Comparison of ENCODE assay signal across 8 mouse cellular contexts in genomic region chr8:70696946-70697345, GRCm38 (mm10). TPM values are rescaled to one million over a fixed set of nuclear protein-coding genes. Genes with fewer than 3 reads are reported as not detected.
DNase-seq lines count a peak whose midpoint lies in the region; ATAC-seq and TF ChIP-seq lines count a peak whose summit lies in the region.

No protein-coding gene starts in this region.

- no peak for TF ChIP-seq POLR2A in liver, adult 2 months (IDR thresholded peaks at IDR 0.05; ENCODE audit: extremely low read depth, insufficient read depth, low read length)
- no peak for TF ChIP-seq POLR2A in myocyte (IDR thresholded peaks at IDR 0.05; ENCODE audit: insufficient read length, low read depth)

- no peak for ATAC-seq in embryonic facial prominence, embryonic 14.5 days (ENCODE audit: low read depth)
- ATAC-seq in hindbrain, embryonic 16.5 days, result no peak

- H3K27ac ChIP-seq in liver, adult 2 months (replicated peaks; ENCODE audit: insufficient read depth, low read depth, low read length), result peak overlapping the region; percentile 66
- peak overlapping the region; percentile 99 for H3K27ac ChIP-seq in embryonic facial prominence, embryonic 14.5 days (replicated peaks; ENCODE audit: low read depth, low read length)
- H3K27ac ChIP-seq in hindbrain, embryonic 16.5 days (ENCODE audit: low read depth, low read length), result peak overlapping the region; percentile 65

- peak overlapping the region; percentile 56 for H3K4me2 ChIP-seq in embryonic facial prominence, embryonic 14.5 days (ENCODE audit: low read depth, low read length)
- H3K4me2 ChIP-seq in hindbrain, embryonic 16.5 days (ENCODE audit: low read length), result peak overlapping the region; percentile 67
- H3K4me2 ChIP-seq in myocyte (ENCODE audit: low read depth), result peak overlapping the region; percentile 6

- no peak for DNase-seq in liver, adult 2 months (ENCODE audit: extremely low read depth, low read depth, low spot score)
- no peak for DNase-seq in liver
- no peak for DNase-seq in embryonic facial prominence, embryonic 14.5 days (ENCODE audit: low spot score)
- DNase-seq in spleen, postnatal 36 days (ENCODE audit: low spot score in 2 of 2), result no peak
- DNase-seq in layer of hippocampus, adult 11-12 months (ENCODE audit: low spot score), result no peak
- DNase-seq in adrenal gland, adult 8-10 months, result no peak

- H3K9ac ChIP-seq in liver, adult 2 months (ENCODE audit: low read depth, low read length), result peak overlapping the region; percentile 80; the same call in 1 of the 2 replicates
- peak overlapping the region; percentile 63 for H3K9ac ChIP-seq in embryonic facial prominence, embryonic 14.5 days (ENCODE audit: low read depth, low read length)
- peak overlapping the region; percentile 68 for H3K9ac ChIP-seq in hindbrain, embryonic 16.5 days (ENCODE audit: low read depth, low read length)

- no peak for TF ChIP-seq CTCF in liver, adult 2 months (IDR thresholded peaks at IDR 0.05; ENCODE audit: low read depth, low read length)

- H3K27me3 ChIP-seq in liver, adult 2 months (ENCODE audit: control insufficient read depth, insufficient read depth, low read length), result no peaks in the 10 kb centered on the region
- no peaks in the 10 kb centered on the region for H3K27me3 ChIP-seq in embryonic facial prominence, embryonic 14.5 days (replicated peaks; ENCODE audit: control insufficient read depth, insufficient read depth, low read length)
- no peaks in the 10 kb centered on the region for H3K27me3 ChIP-seq in hindbrain, embryonic 16.5 days (replicated peaks; ENCODE audit: control insufficient read depth, insufficient read depth, low read length)
- no peaks in the 10 kb centered on the region for H3K27me3 ChIP-seq in myocyte (ENCODE audit: control insufficient read depth, insufficient read depth, insufficient read length)

- H3K79me2 ChIP-seq in liver, adult 2 months (ENCODE audit: control insufficient read depth, insufficient read depth, low read length), result peaks cover 9% of the 10 kb centered on the region; the same call in 1 of the 2 replicates
- H3K79me2 ChIP-seq in myocyte (ENCODE audit: control insufficient read depth, insufficient read depth), result peaks cover 20% of the 10 kb centered on the region

- no peak overlapping the region for H3K4me3 ChIP-seq in liver, adult 2 months (ENCODE audit: insufficient read depth, low read depth, low read length)
- peak overlapping the region; percentile 23 for H3K4me3 ChIP-seq in embryonic facial prominence, embryonic 14.5 days (ENCODE audit: low read depth, low read length)
- H3K4me3 ChIP-seq in hindbrain, embryonic 16.5 days (ENCODE audit: low read length), result peak overlapping the region; percentile 32; the same call in 1 of the 2 replicates
- H3K4me3 ChIP-seq in myocyte, result no peak overlapping the region

- peaks cover 16% of the 10 kb centered on the region for H3K4me1 ChIP-seq in liver, adult 2 months (ENCODE audit: control insufficient read depth, insufficient read depth, low read length)
- peaks cover 46% of the 10 kb centered on the region for H3K4me1 ChIP-seq in embryonic facial prominence, embryonic 14.5 days (ENCODE audit: control insufficient read depth, insufficient read depth, low read length)
- H3K4me1 ChIP-seq in hindbrain, embryonic 16.5 days (ENCODE audit: control insufficient read depth, insufficient read depth, low read depth, low read length), result peaks cover 33% of the 10 kb centered on the region

- no peak overlapping the region for H3ac ChIP-seq in myocyte (ENCODE audit: control insufficient read depth, insufficient read length)

- H3K36me3 ChIP-seq in liver, adult 2 months (ENCODE audit: control insufficient read depth, insufficient read depth, low read length), result no peaks in the 10 kb centered on the region
- no peaks in the 10 kb centered on the region for H3K36me3 ChIP-seq in embryonic facial prominence, embryonic 14.5 days (ENCODE audit: control insufficient read depth, insufficient read depth, low read length)
- H3K36me3 ChIP-seq in hindbrain, embryonic 16.5 days (ENCODE audit: control insufficient read depth, insufficient read depth, low read length), result no peaks in the 10 kb centered on the region
- no peaks in the 10 kb centered on the region for H3K36me3 ChIP-seq in myocyte (ENCODE audit: control insufficient read depth, insufficient read depth)

- H3K9me3 ChIP-seq in embryonic facial prominence, embryonic 14.5 days (ENCODE audit: control insufficient read depth, low read length), result no peaks in the 10 kb centered on the region
- H3K9me3 ChIP-seq in hindbrain, embryonic 16.5 days (ENCODE audit: control insufficient read depth, low read length), result no peaks in the 10 kb centered on the region

- 79% methylated on average over 4 of the region's 4 CpGs for WGBS in liver, adult 2 months
- 21% methylated on average over 3 of the region's 4 CpGs for WGBS in embryonic facial prominence, embryonic 14.5 days
- WGBS in hindbrain, embryonic 16.5 days, result 31% methylated on average over 4 of the region's 4 CpGs

TF ChIP-seq in myocyte, 11 proteins besides CTCF, POLR2A, EP300 and RAD21:
- no peak for TF ChIP-seq POLR2AphosphoS2 (IDR thresholded peaks at IDR 0.05; ENCODE audit: insufficient read length, low read depth)
- TF ChIP-seq REST (IDR thresholded peaks at IDR 0.05; ENCODE audit: insufficient read depth, insufficient read length), result no peak
- TF ChIP-seq TCF12 (IDR thresholded peaks at IDR 0.05; ENCODE audit: insufficient read depth, poor library complexity, severe bottlenecking), result no peak
- no peak for TF ChIP-seq E2F4 (IDR thresholded peaks at IDR 0.05; ENCODE audit: insufficient read depth)
- TF ChIP-seq MAX (IDR thresholded peaks at IDR 0.05; ENCODE audit: low read depth), result no peak
- no peak for TF ChIP-seq CEBPB (IDR thresholded peaks at IDR 0.05; ENCODE audit: insufficient read depth, poor library complexity, severe bottlenecking)
- no peak for TF ChIP-seq TCF3 (IDR thresholded peaks at IDR 0.05; ENCODE audit: insufficient read length, low read depth)
- no peak for TF ChIP-seq SRF (IDR thresholded peaks at IDR 0.05; ENCODE audit: control insufficient read depth, insufficient read length, low read depth)
- no peak for TF ChIP-seq MYOD1 (IDR thresholded peaks at IDR 0.05; ENCODE audit: control insufficient read depth in 1 of 3, insufficient read length in 2 of 3, low read depth in 2 of 3)
- no peak for TF ChIP-seq MYOG (IDR thresholded peaks at IDR 0.05; ENCODE audit: control insufficient read depth in 1 of 3, insufficient read depth in 1 of 3, insufficient read length in 2 of 3, low read depth in 2 of 3)
- no peak for TF ChIP-seq USF1 (IDR thresholded peaks at IDR 0.05; ENCODE audit: low read depth)

RNA-seq across cellular contexts. Expression of gene Jund, which starts 1.8 kb away (rescaled TPM):
- 26.6 and 36.6 TPM in 2 replicates for total RNA-seq in liver, adult 2 months (2014; rRNA removed)
- polyA plus RNA-seq in liver, adult 2 months (2012; rRNA removed), result 111 and 120 TPM in 2 replicates
- 103 and 121 TPM in 2 replicates for polyA plus RNA-seq in embryonic facial prominence, embryonic 14.5 days (2014; fragmentation: Nextera tagmentation; extraction: Ambion mirVana)
- 60.0 and 69.0 TPM in 2 replicates for polyA plus RNA-seq in hindbrain, embryonic 16.5 days (2015; fragmentation: Nextera tagmentation; extraction: Ambion mirVana)
- 246 TPM for polyA plus RNA-seq in myocyte (2012; fragmentation: generic; extraction: Trizol)
- total RNA-seq in adrenal gland, adult 8-10 months (2022), result 100 to 1,000 TPM; 187 to 329 (median 253) TPM

RNA-seq across cellular contexts. Expression of gene Iqcn, which starts 6.3 kb away (rescaled TPM):
- not detected in 2 replicates for total RNA-seq in liver, adult 2 months (2014; rRNA removed)
- not detected in 2 replicates for polyA plus RNA-seq in liver, adult 2 months (2012; rRNA removed)
- not detected in 2 replicates for polyA plus RNA-seq in embryonic facial prominence, embryonic 14.5 days (2014; fragmentation: Nextera tagmentation; extraction: Ambion mirVana)
- polyA plus RNA-seq in hindbrain, embryonic 16.5 days (2015; fragmentation: Nextera tagmentation; extraction: Ambion mirVana), result 0.10 TPM in 1 of 2 replicates, not detected in the other
- 0.02 TPM for polyA plus RNA-seq in myocyte (2012; fragmentation: generic; extraction: Trizol)
- under 1 TPM in 3 of 4 experiments, not detected in 1; 0.07 to 0.09 (median 0.08) TPM for total RNA-seq in adrenal gland, adult 8-10 months (2022)

RNA-seq across cellular contexts. Expression of gene Gm3336, which starts 21.4 kb away (rescaled TPM):
- total RNA-seq in liver, adult 2 months (2014; rRNA removed), result 0.28 and 0.54 TPM in 2 replicates
- 0.11 and 1.0 TPM in 2 replicates for polyA plus RNA-seq in liver, adult 2 months (2012; rRNA removed)
- polyA plus RNA-seq in embryonic facial prominence, embryonic 14.5 days (2014; fragmentation: Nextera tagmentation; extraction: Ambion mirVana), result not detected in 2 replicates
- 0.19 TPM in 1 of 2 replicates, not detected in the other for polyA plus RNA-seq in hindbrain, embryonic 16.5 days (2015; fragmentation: Nextera tagmentation; extraction: Ambion mirVana)
- 0.23 TPM for polyA plus RNA-seq in myocyte (2012; fragmentation: generic; extraction: Trizol)
- total RNA-seq in adrenal gland, adult 8-10 months (2022), result not detected

RNA-seq across cellular contexts. Expression of gene Lsm4, which starts 23.9 kb away (rescaled TPM):
- total RNA-seq in liver, adult 2 months (2014; rRNA removed), result 30.8 and 35.4 TPM in 2 replicates
- polyA plus RNA-seq in liver, adult 2 months (2012; rRNA removed), result 35.4 and 51.8 TPM in 2 replicates
- 199 and 223 TPM in 2 replicates for polyA plus RNA-seq in embryonic facial prominence, embryonic 14.5 days (2014; fragmentation: Nextera tagmentation; extraction: Ambion mirVana)
- polyA plus RNA-seq in hindbrain, embryonic 16.5 days (2015; fragmentation: Nextera tagmentation; extraction: Ambion mirVana), result 168 and 169 TPM in 2 replicates
- 178 TPM for polyA plus RNA-seq in myocyte (2012; fragmentation: generic; extraction: Trizol)
- 100 to 1,000 TPM in 1 of 4 experiments, 10 to 100 TPM in 3; 81.4 to 101 (median 86.6) TPM for total RNA-seq in adrenal gland, adult 8-10 months (2022)

RNA-seq across cellular contexts. Expression of gene Pde4c, which starts 26.6 kb away (rescaled TPM):
- total RNA-seq in liver, adult 2 months (2014; rRNA removed), result 10.6 and 16.3 TPM in 2 replicates
- polyA plus RNA-seq in liver, adult 2 months (2012; rRNA removed), result 26.5 and 28.0 TPM in 2 replicates
- 0.16 and 0.22 TPM in 2 replicates for polyA plus RNA-seq in embryonic facial prominence, embryonic 14.5 days (2014; fragmentation: Nextera tagmentation; extraction: Ambion mirVana)
- polyA plus RNA-seq in hindbrain, embryonic 16.5 days (2015; fragmentation: Nextera tagmentation; extraction: Ambion mirVana), result 0.19 and 0.42 TPM in 2 replicates
- 0.10 TPM for polyA plus RNA-seq in myocyte (2012; fragmentation: generic; extraction: Trizol)
- under 1 TPM; 0.26 to 0.86 (median 0.30) TPM for total RNA-seq in adrenal gland, adult 8-10 months (2022)

Comparison
In these comparisons a context has a peak if more than half of its experiments do, and no peak if none do; other contexts are left out.
1. H3K4me3 ChIP-seq: peak in embryonic facial prominence, embryonic 14.5 days (single experiment) and hindbrain, embryonic 16.5 days (single experiment); none in liver, adult 2 months (single experiment) and myocyte (single experiment).
2. H3K4me2 ChIP-seq: peak in every context shown above with its lines; median percentile 67 in hindbrain, embryonic 16.5 days; 56 in embryonic facial prominence, embryonic 14.5 days; 6 in myocyte.
3. Peak in every context shown above with its lines, with median percentiles within 50 percentile points of each other: H3K27ac ChIP-seq and H3K9ac ChIP-seq.